In genomic region chr6:97472873-97473550, GRCm38 (mm10) we compare ENCODE assay signal across 15 mouse cellular contexts.
DNase-seq lines count a peak whose midpoint lies in the region; ATAC-seq and TF ChIP-seq lines count a peak whose summit lies in the region.
"Had no signal": no experiment of that assay in that cellular context is flagged by ENCODE, and none has a peak within 500 bp of the region (broad histone marks: within the 10 kb centered on the region; RNA-seq: fewer than 3 reads in every experiment).

No protein-coding gene starts in this region.

- peak overlapping the region; percentile 22; the same call in 1 of the 2 replicates for H3K27ac ChIP-seq in heart, embryonic 13.5 days (replicated peaks)
- H3K27ac ChIP-seq in thymus, adult 2 months (ENCODE audit: control insufficient read depth, insufficient read depth, low read length), result peak overlapping the region; percentile 80
- no peak overlapping the region for H3K27ac ChIP-seq in intestine, embryonic 15.5 days
- no peak overlapping the region for H3K27ac ChIP-seq in forebrain, embryonic 14.5 days (ENCODE audit: low read depth, low read length)
- H3K27ac ChIP-seq: embryonic facial prominence, embryonic 12.5 days; macrophage had no signal

- no peak overlapping the region for H3K9ac ChIP-seq in heart, embryonic 13.5 days
- H3K9ac ChIP-seq in intestine, embryonic 15.5 days, result no peak overlapping the region
- H3K9ac ChIP-seq in forebrain, embryonic 14.5 days (ENCODE audit: low read length), result no peak overlapping the region
- H3K9ac ChIP-seq: embryonic facial prominence, embryonic 12.5 days; lung, embryonic 14.5 days had no signal

- DNase-seq in heart, postnatal 14 days, result no peak
- DNase-seq in thymus, adult 2 months, result no peak
- no peak for DNase-seq in thymus, adult 18-20 months
- DNase-seq in adrenal gland, postnatal 25 days, result no peak
- no peak for DNase-seq in forebrain, embryonic 14.5 days (ENCODE audit: low spot score)
- DNase-seq: cerebellum, adult 11-12 months; cerebellum, postnatal 36 days; liver; lung, embryonic 14.5 days; midbrain, embryonic 14.5 days had no signal

- peaks cover 3% of the 10 kb centered on the region; the same call in 1 of the 2 replicates for H3K9me3 ChIP-seq in heart, embryonic 13.5 days
- H3K9me3 ChIP-seq in intestine, embryonic 15.5 days, result no peaks in the 10 kb centered on the region
- no peaks in the 10 kb centered on the region for H3K9me3 ChIP-seq in forebrain, embryonic 14.5 days (replicated peaks; ENCODE audit: control insufficient read depth, low read length)
- H3K9me3 ChIP-seq: embryonic facial prominence, embryonic 12.5 days had no signal

- peaks cover 13% of the 10 kb centered on the region for H3K4me1 ChIP-seq in heart, embryonic 13.5 days
- H3K4me1 ChIP-seq in thymus, adult 2 months (replicated peaks; ENCODE audit: control insufficient read depth, insufficient read depth, low read length), result peaks cover 13% of the 10 kb centered on the region
- no peaks in the 10 kb centered on the region for H3K4me1 ChIP-seq in intestine, embryonic 15.5 days (replicated peaks)
- no peaks in the 10 kb centered on the region for H3K4me1 ChIP-seq in forebrain, embryonic 14.5 days (ENCODE audit: control insufficient read depth, insufficient read depth, low read length)
- H3K4me1 ChIP-seq: embryonic facial prominence, embryonic 12.5 days had no signal

- H3K36me3 ChIP-seq in heart, embryonic 13.5 days, result no peaks in the 10 kb centered on the region
- no peaks in the 10 kb centered on the region for H3K36me3 ChIP-seq in thymus, adult 2 months (ENCODE audit: control insufficient read depth, insufficient read depth, low read length)
- H3K36me3 ChIP-seq in intestine, embryonic 15.5 days, result no peaks in the 10 kb centered on the region
- H3K36me3 ChIP-seq in forebrain, embryonic 14.5 days (ENCODE audit: control insufficient read depth, insufficient read depth, low read length), result no peaks in the 10 kb centered on the region
- H3K36me3 ChIP-seq: embryonic facial prominence, embryonic 12.5 days had no signal

- TF ChIP-seq POLR2A in thymus, adult 2 months (IDR thresholded peaks at IDR 0.05; ENCODE audit: control insufficient read depth, extremely low read depth, insufficient read depth, low read length, poor library complexity), result no peak

- H3K4me2 ChIP-seq in heart, embryonic 13.5 days, result no peak overlapping the region
- H3K4me2 ChIP-seq in intestine, embryonic 15.5 days (replicated peaks), result no peak overlapping the region
- H3K4me2 ChIP-seq in forebrain, embryonic 14.5 days (ENCODE audit: low read length), result no peak overlapping the region
- H3K4me2 ChIP-seq: embryonic facial prominence, embryonic 12.5 days; lung, embryonic 14.5 days had no signal

- 59% methylated on average over 4 of the region's 4 CpGs for WGBS in heart, embryonic 13.5 days
- 53% methylated on average over 4 of the region's 4 CpGs for WGBS in thymus, adult 2 months
- WGBS in intestine, embryonic 15.5 days, result 74% methylated on average over 4 of the region's 4 CpGs
- 84% methylated on average over 4 of the region's 4 CpGs for WGBS in forebrain, embryonic 14.5 days

- no peak for TF ChIP-seq CTCF in thymus, adult 2 months (IDR thresholded peaks at IDR 0.05; ENCODE audit: borderline replicate concordance, control insufficient read depth, extremely low read depth, insufficient read depth, low read length, poor library complexity)

- no peaks in the 10 kb centered on the region for H3K27me3 ChIP-seq in heart, embryonic 13.5 days (replicated peaks)
- H3K27me3 ChIP-seq in thymus, adult 2 months (ENCODE audit: control insufficient read depth, insufficient read depth, low read length), result no peaks in the 10 kb centered on the region
- no peaks in the 10 kb centered on the region for H3K27me3 ChIP-seq in intestine, embryonic 15.5 days (replicated peaks)
- no peaks in the 10 kb centered on the region for H3K27me3 ChIP-seq in forebrain, embryonic 14.5 days (replicated peaks; ENCODE audit: control insufficient read depth, insufficient read depth, low read length)
- H3K27me3 ChIP-seq: embryonic facial prominence, embryonic 12.5 days had no signal

- intact Hi-C loops in heart, postnatal 14 days (cut with DNase I), result no loop called here

- H3K4me3 ChIP-seq in heart, embryonic 13.5 days, result no peak overlapping the region
- H3K4me3 ChIP-seq in thymus, adult 2 months (ENCODE audit: control insufficient read depth, insufficient read depth, low read length), result no peak overlapping the region
- no peak overlapping the region for H3K4me3 ChIP-seq in intestine, embryonic 15.5 days (replicated peaks)
- H3K4me3 ChIP-seq in forebrain, embryonic 14.5 days (ENCODE audit: low read depth, low read length), result no peak overlapping the region
- H3K4me3 ChIP-seq: embryonic facial prominence, embryonic 12.5 days had no signal

- ATAC-seq in heart, embryonic 13.5 days (ENCODE audit: extremely low read depth, insufficient number of reproducible peaks, low FRiP score, low TSS enrichment), result no peak
- peak; percentile 75 for ATAC-seq in intestine, embryonic 15.5 days
- ATAC-seq in forebrain, embryonic 14.5 days, result no peak
- ATAC-seq: Patski had no signal

Comparison
In these comparisons a context has a peak if more than half of its experiments do, and no peak if none do; other contexts are left out.
1. H3K27ac ChIP-seq: peak in heart, embryonic 13.5 days (single experiment) and thymus, adult 2 months (single experiment); none in intestine, embryonic 15.5 days (single experiment) and forebrain, embryonic 14.5 days (single experiment).